Mouse (Mus musculus): ENCODE data around the gene Edc4. TPM values are rescaled to one million over a fixed set of nuclear protein-coding genes. Genes with fewer than 3 reads are reported as not detected.

Gene Edc4
- polyA plus RNA-seq, 1 experiment = 45.2 TPM

DNA sequence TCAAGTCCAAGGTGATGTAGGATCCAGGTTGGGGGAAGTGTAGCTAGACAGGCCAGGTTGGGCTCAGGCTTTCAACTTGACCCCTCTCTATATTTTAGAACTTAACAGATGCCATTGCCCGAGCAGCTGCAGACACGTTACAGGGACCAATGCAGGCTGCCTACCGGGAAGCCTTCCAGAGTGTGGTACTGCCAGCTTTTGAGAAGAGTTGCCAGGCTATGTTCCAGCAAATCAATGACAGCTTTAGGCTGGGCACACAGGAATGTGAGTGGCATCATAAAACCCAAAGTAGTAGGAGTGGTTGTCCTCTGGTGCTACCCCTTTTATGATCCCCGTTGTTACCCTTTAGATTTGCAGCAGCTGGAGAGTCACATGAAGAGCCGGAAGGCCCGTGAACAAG, 10.2 kb downstream of the Edc4 start:
- Histone ChIP-seq H3K4me1 (ENCODE audit: control insufficient read depth, insufficient read depth, low read length) (no peaks in the 10 kb centered on the region), H3K27me3 (ENCODE audit: control insufficient read depth, insufficient read depth, low read length, poor library complexity, severe bottlenecking) (no peaks in the 10 kb centered on the region), H3K9ac (ENCODE audit: low read depth, poor library complexity, severe bottlenecking) (no peak overlapping the region), H3K4me3 (ENCODE audit: low read depth, low read length) (no peak overlapping the region), H3K36me3 (ENCODE audit: control insufficient read depth, insufficient read depth, low read length, poor library complexity, severe bottlenecking) (peaks cover 52% of the 10 kb centered on the region), H3K9me3 (replicated peaks; ENCODE audit: control insufficient read depth, insufficient read depth, low read length, poor library complexity, severe bottlenecking) (no peaks in the 10 kb centered on the region), H3K27ac (ENCODE audit: insufficient read depth, low read length) (no peak overlapping the region)
- TF ChIP-seq EP300 (IDR thresholded peaks at IDR 0.05; ENCODE audit: insufficient read depth, low read depth, low read length) (no peak), CTCF (IDR thresholded peaks at IDR 0.05; ENCODE audit: low read depth, low read length) (no peak), POLR2A (IDR thresholded peaks at IDR 0.05; ENCODE audit: insufficient read depth, low read length) (no peak)

DNA sequence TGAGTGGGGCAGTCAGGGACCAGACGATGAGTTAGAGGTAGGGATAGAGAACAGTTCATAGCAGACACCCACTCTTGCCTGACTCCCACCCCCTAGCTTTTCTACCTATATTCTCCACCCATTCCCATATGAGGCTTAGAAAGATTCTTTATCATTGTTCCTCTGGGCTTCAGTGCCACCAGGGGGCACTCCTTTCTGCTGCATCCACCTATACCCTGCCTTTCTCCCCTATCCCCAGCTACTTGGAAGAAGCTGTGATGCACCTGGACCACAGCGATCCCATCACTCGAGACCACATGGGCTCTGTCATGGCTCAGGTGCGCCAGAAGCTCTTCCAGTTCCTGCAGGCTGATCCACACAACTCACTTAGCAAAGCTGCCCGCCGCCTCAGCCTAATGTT, 11.8 kb downstream of the Edc4 start:
- no peak overlapping the region for H3K4me3 ChIP-seq (ENCODE audit: low read depth, low read length)
- H3K9ac ChIP-seq (ENCODE audit: low read depth, poor library complexity, severe bottlenecking) = no peak overlapping the region
- H3K9me3 ChIP-seq (replicated peaks; ENCODE audit: control insufficient read depth, insufficient read depth, low read length, poor library complexity, severe bottlenecking) = no peaks in the 10 kb centered on the region
- peaks cover 37% of the 10 kb centered on the region for H3K36me3 ChIP-seq (ENCODE audit: control insufficient read depth, insufficient read depth, low read length, poor library complexity, severe bottlenecking)
- H3K27ac ChIP-seq (ENCODE audit: insufficient read depth, low read length) = no peak overlapping the region
- TF ChIP-seq CTCF (IDR thresholded peaks at IDR 0.05; ENCODE audit: low read depth, low read length) = peak; percentile 52
- TF ChIP-seq POLR2A (IDR thresholded peaks at IDR 0.05; ENCODE audit: insufficient read depth, low read length) = no peak
- no peaks in the 10 kb centered on the region for H3K4me1 ChIP-seq (ENCODE audit: control insufficient read depth, insufficient read depth, low read length)
- no peaks in the 10 kb centered on the region for H3K27me3 ChIP-seq (ENCODE audit: control insufficient read depth, insufficient read depth, low read length, poor library complexity, severe bottlenecking)

DNA sequence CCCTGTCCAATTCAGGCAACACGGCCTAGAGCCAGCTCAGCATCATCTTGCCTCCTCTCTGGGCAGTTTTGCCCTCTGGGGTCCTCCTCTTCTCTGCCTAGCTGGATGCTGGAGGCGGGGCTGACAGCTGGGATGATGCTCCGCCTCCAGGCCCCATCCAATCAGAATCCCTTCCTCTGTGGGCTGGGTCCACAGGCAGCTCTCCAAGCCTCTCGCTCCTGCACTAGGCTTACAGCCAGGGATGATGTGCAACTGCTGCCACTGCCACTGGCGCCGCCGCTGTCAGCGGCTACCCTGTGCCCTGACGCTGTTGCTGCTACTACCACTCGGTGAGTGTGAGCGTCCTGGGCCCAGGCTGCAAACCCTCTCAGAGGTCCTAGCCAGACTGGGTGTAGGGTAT, 12.7 kb downstream of the Edc4 start, which contains the start of gene Nrn1l:
Nrn1l (plus strand) TSS at position 229 of the 400 bp plus-strand sequence.
- no peaks in the 10 kb centered on the region for H3K9me3 ChIP-seq (replicated peaks; ENCODE audit: control insufficient read depth, insufficient read depth, low read length, poor library complexity, severe bottlenecking)
- TF ChIP-seq CTCF (IDR thresholded peaks at IDR 0.05; ENCODE audit: low read depth, low read length) (no peak), POLR2A (IDR thresholded peaks at IDR 0.05; ENCODE audit: insufficient read depth, low read length) (no peak), EP300 (IDR thresholded peaks at IDR 0.05; ENCODE audit: insufficient read depth, low read depth, low read length) (no peak)
- H3K27ac ChIP-seq (ENCODE audit: insufficient read depth, low read length) = no peak within 1 kb of the TSS
- H3K27me3 ChIP-seq (ENCODE audit: control insufficient read depth, insufficient read depth, low read length, poor library complexity, severe bottlenecking) = no peaks in the 10 kb centered on the region
- H3K4me3 ChIP-seq (ENCODE audit: low read depth, low read length) = 0 out of 2 replicates have a peak within 1 kb of the TSS, but pooled peaks have one; percentile 1
- H3K4me1 ChIP-seq (ENCODE audit: control insufficient read depth, insufficient read depth, low read length) = no peaks in the 10 kb centered on the region
- H3K9ac ChIP-seq (ENCODE audit: low read depth, poor library complexity, severe bottlenecking) = 0 out of 2 replicates have a peak within 1 kb of the TSS, but pooled peaks have one; percentile 11
- peaks cover 30% of the 10 kb centered on the region for H3K36me3 ChIP-seq (ENCODE audit: control insufficient read depth, insufficient read depth, low read length, poor library complexity, severe bottlenecking)

DNA sequence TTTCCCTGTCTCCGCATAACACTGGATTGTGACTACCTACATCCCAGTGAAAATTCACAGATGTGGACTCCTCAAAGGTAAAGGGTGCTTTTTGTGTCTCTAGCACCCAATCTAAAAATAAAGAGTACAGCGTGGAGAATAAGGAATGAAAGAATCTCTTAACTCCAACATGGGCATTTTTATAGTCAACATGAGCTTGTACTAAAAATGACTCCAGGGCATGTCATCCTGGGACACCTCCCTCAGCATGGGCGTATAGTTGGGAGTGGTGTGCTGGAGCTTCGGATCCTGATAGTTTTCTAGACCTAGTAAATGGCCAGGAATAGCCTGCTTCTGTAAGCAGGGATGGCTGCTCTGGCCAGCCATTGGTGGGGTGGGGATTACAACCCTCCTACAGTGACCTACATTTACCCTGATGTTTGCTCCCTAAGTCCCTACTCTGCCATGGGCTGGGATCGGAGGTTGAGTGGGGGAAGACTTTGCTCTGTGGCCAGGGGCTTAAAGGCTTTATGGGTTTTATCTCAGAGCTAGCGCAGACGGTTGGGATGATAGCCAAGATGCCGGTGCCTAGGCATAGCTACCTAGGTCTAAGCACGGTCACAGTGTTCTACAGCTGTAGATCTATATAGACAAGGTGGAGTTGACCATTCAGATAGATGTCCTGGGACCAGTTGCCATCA, 17.3 kb downstream of the Edc4 start:
- Histone ChIP-seq H3K36me3 (ENCODE audit: control insufficient read depth, insufficient read depth, low read length, poor library complexity, severe bottlenecking) (no peaks in the 10 kb centered on the region), H3K27ac (ENCODE audit: insufficient read depth, low read length) (no peak overlapping the region), H3K4me3 (ENCODE audit: low read depth, low read length) (no peak overlapping the region), H3K9ac (ENCODE audit: low read depth, poor library complexity, severe bottlenecking) (no peak overlapping the region), H3K4me1 (ENCODE audit: control insufficient read depth, insufficient read depth, low read length) (no peaks in the 10 kb centered on the region), H3K27me3 (ENCODE audit: control insufficient read depth, insufficient read depth, low read length, poor library complexity, severe bottlenecking) (no peaks in the 10 kb centered on the region), H3K9me3 (replicated peaks; ENCODE audit: control insufficient read depth, insufficient read depth, low read length, poor library complexity, severe bottlenecking) (no peaks in the 10 kb centered on the region)
- TF ChIP-seq EP300 (IDR thresholded peaks at IDR 0.05; ENCODE audit: insufficient read depth, low read depth, low read length) = no peak
- TF ChIP-seq POLR2A (IDR thresholded peaks at IDR 0.05; ENCODE audit: insufficient read depth, low read length) = no peak
- no peak for TF ChIP-seq CTCF (IDR thresholded peaks at IDR 0.05; ENCODE audit: low read depth, low read length)

DNA sequence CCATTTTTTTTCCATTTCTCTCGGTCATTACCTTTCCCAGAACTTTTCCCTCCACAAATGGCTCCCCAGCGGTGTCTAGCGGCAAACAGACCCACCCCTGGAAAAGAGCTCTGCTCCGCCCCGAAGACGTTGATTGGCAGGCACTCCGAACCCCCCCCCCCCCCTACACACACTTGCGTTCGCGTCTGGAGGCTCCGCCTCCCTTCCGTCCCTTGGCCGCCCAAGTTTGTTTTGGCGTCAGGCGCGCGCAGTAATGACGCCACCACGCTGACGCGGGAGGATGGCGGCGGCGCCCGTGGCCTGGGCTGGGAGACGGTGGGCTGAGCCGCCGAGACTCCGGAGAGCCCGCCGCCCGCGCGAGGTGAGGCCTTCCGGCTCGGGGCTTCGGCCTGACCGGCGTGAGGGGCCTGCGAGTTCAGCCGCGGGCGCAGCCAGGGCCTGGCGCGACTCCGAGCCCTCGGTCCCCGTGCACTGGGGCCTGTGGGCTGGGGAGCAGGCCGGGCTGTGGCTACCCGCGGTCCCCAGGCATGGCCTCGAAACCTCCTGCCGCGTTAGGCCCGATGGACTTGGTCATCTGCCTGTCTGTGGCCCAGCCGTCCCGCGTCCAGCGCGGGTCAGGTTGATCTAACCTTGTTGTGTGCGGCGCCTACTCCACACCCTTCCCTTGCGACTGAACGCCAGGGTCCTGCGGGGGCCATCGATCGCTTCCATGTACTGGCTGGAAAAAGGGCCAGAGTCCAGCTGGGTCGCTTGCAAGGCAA, 19.7 kb downstream of the Edc4 start, which contains the start of gene Pskh1:
Pskh1 (plus strand) TSS at position 262 of the 761 bp plus-strand sequence.
- Histone ChIP-seq H3K27ac (ENCODE audit: insufficient read depth, low read length) (no peak within 1 kb of the TSS), H3K27me3 (ENCODE audit: control insufficient read depth, insufficient read depth, low read length, poor library complexity, severe bottlenecking) (no peaks in the 10 kb centered on the region), H3K36me3 (ENCODE audit: control insufficient read depth, insufficient read depth, low read length, poor library complexity, severe bottlenecking) (peaks cover 2% of the 10 kb centered on the region; the same call in 1 of the 2 replicates), H3K4me1 (ENCODE audit: control insufficient read depth, insufficient read depth, low read length) (no peaks in the 10 kb centered on the region), H3K9me3 (replicated peaks; ENCODE audit: control insufficient read depth, insufficient read depth, low read length, poor library complexity, severe bottlenecking) (no peaks in the 10 kb centered on the region), H3K9ac (ENCODE audit: low read depth, poor library complexity, severe bottlenecking) (peak within 1 kb of the TSS; percentile 92), H3K4me3 (ENCODE audit: low read depth, low read length) (peak within 1 kb of the TSS; percentile 82)
- TF ChIP-seq POLR2A (IDR thresholded peaks at IDR 0.05; ENCODE audit: insufficient read depth, low read length) (no peak), CTCF (IDR thresholded peaks at IDR 0.05; ENCODE audit: low read depth, low read length) (no peak), EP300 (IDR thresholded peaks at IDR 0.05; ENCODE audit: insufficient read depth, low read depth, low read length) (no peak)
